Mouse (Mus musculus) layer of hippocampus, adult 9-11 months (tissue): ENCODE measurements at regions not wholly inside any gene's neighbourhood (a gene's known extent, or its start where the extent isn't known, plus 50 kb on each side); places are given as distances from the start of the nearest gene placed in this dataset.
A peak's percentile ranks its signal among the peaks of the same experiment; 100 is the strongest.

Experiments
- DNase-seq: peaks from one replicate; pipeline ENCODE4 v3.0.0; 2022

DNA sequence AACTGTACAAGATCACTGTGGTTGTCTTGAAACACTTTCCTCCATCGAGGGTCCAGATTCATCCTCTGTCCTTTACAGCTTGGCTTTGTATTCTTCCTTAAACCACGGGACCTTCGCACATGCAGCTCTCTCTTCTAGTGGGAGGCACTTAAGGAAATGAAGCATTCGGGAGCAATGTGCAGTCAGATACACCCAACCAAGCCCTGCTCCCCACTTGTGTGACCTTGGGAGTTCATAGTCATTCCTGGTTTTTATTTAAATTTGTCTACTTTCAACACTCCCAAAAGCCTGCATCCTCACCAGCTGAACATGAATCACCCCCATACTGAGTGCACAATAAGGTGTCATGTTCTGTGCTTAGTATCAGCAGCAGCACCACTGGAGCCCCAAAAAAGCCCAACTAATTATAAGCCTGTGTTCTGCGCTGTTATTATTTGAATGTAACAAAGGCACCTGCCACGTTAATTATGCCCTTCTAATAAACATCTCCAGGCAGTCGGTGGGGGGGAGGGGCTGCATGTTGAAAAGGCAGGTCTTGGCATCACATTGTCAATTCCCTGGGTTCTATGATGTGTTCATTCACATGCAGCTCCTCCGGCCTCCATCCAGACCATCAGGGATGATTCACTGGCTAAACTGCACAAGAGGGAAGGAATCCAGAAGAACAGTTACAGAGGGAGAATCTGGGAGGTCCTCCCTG is 524.6 kb downstream of the 1810013L24Rik start:
- DNase-seq: no peak

DNA sequence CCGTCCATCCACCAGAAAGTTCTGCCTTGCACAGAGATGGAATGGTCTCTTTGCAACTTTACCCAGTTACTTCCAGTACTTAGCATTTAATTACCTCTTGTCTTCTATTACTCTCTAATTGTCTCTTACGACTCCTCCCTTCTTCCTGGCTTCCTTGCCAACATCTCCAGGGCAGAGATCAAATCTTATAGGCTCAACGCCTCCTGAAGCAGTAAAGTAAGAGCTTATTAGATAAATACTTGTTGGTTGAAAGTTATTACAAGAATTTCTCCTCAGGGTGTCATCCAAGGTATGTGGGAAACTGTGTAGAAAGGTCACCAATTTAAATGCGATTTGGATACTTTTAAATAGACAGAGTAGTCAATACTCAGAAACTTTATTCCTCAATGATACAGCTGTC is 528.8 kb downstream of the 1810013L24Rik start:
- DNase-seq: no peak

DNA sequence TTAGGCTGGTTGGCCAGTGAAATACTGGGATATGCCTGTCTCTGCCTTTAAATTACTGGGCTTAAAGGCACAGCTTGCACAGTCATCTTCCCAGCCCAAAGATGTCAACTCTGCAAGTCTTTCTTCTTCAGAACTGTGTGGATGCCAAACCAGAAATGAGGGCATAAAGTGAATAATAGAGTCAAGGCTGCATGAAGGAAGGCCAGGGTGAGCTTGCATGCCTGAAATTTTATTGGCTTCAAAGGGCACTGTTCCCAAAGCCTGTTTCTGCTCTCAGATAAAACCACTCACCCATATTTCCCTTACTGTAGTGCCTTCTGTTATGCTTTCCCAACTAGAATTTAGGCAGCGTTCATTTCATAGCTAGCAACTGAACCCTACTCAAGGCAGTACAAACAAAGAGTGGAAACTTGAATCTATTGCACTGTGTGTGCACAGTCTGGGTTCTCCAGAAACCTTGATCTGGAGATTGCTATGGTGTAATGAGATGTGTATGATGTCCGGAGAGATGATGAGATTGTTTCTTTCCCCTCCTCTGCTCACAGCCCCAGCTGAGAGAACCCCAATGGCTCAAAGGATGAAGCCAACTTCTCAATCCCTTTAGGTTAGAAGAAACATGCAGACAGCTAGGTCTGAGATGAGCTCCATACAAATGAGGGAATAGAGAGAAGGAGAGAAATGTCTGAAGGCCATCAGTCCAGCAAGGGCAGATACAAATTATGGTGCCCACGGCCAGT is 529.7 kb downstream of the 1810013L24Rik start:
- no peak for DNase-seq

DNA sequence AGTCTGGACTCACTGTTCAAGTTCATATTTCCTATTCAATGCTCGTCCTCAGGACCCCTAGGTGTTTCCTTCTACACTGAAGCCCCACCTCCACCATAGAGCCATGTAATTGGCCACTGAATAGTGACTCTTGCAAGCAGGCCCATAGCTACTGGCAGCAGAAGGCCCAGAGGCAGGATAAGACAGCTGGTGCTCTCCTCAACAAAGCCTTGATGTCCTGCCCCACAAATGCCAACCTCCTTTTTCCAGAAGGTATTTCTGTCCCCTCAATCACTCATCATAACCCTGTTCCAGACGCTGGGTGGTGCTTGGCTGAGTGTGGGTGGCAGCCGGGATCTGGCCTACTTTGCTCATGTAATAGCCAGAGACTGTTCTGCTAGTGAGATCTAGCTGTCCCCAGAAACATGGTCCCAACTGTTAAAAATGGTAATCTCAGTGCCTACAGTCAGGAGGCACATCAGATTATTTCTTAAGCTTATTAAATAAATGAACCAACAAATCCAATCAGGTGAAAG is 530.9 kb downstream of the 1810013L24Rik start:
- DNase-seq: peak; percentile 52

DNA sequence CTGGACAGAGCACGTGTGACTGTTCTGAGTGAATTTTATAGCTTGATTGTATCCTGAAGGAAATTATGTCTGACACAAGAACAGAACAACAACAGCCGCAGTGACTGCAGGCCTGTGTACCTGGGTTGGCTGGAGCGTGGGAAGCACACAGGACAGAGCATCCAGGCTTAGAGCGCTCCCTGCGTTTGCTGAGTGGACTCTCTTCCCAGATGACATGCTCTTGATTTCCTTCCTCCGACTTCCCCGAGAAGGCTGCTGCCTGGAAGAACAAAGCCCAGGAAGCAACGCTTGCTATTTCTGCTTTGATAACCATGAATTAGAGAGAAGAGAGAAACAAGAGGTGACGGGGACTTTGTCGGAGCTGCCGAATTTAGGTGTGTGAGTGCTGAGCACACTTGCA is 532.2 kb downstream of the 1810013L24Rik start:
- DNase-seq: no peak

DNA sequence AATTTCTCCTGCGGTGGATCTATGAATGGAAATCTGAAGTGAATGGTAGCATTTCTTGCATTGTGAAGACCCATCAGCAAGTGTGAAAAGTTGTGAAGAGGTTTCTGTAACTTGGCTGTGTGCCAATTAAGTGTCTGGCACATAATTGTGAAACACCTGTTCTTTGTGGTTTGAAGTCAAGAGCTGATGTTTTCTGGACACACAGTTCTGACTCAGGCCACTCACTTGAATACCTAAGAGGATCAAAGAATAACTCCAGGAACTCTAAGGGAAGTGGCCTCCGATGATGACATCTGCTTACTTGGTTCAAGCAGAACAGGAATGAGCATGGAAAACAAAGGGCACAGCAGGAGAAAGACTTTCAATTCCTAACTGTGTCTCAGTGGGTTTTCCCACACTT is 534.2 kb downstream of the 1810013L24Rik start:
- no peak for DNase-seq

DNA sequence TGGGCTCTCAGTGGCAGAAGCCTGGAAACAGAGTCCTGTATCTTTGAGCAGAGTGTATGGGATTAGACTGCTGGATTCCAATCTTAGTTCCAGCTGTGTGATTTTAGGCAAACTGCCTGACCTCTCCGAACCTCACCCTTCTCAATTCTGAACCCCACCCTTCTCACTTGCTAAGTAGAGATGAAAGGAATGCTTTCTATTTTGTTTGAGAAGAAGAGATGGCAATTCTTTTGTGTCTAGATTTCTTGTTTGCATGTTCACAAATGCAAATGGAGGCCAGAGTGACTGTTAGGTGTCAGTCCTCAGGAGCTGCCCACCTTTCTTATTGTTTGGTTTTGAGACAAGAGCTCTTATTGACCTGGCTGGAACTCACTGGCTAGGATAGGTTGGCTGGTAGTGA is 561.1 kb downstream of the 1810013L24Rik start:
- no peak for DNase-seq

DNA sequence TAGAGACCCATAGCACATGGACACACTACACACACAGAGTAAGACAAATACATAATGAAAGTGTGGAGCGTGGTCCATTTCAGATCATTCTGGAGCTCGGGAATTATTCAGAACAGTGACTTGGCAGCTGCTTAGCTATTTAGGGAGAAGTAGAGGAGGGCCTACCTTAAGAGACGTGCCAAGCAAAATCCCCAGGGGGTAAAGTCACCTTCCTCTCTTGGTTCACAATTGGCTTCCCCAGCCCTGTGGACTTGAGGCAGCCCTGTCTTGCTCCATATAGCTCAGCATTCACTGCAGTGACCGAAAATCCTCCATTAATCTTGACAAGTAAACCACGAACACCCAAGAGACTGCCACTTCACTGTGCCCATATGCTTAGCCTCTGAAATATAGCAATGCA is 574.8 kb downstream of the 1810013L24Rik start:
- no peak for DNase-seq

DNA sequence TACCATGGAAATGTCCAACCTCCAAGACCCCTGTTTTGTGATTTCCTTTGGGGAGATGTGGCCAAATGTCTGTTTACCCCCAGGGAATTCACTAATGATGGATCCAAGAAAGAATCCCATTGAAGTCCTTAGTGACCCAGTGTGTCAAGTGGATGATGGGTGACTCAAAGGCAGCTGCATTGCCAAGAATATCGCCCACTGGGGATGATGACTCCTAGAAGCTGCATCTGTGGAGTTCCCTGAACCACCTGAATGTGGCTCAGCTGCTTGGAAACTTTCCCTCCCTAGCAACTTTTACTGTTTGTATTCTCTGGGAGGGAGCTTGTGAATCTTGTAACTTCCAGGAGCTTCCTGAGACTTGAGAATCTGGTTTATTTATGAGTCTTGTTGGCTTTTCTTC is 578.3 kb downstream of the 1810013L24Rik start:
- no peak for DNase-seq

DNA sequence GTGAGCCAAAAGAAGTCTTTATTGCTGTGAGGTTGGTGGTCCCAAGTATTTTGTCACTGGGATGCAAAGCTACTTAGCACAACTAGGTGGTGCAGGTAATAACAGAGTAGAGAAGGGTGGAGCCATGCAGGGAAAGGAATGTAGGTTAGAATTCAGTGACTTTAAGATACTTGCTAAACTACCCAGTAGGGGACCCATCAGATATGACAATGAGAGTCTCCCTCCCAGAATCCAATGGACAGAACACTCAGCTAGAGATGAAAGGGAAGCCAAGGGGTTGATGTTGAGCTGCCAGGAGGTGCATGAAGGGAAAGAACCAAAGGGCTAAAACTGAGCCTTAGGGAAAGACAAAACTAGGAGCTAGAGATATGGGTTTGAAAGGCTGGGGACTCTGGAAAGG is 564.9 kb downstream of the Grin2a start:
- DNase-seq: no peak

DNA sequence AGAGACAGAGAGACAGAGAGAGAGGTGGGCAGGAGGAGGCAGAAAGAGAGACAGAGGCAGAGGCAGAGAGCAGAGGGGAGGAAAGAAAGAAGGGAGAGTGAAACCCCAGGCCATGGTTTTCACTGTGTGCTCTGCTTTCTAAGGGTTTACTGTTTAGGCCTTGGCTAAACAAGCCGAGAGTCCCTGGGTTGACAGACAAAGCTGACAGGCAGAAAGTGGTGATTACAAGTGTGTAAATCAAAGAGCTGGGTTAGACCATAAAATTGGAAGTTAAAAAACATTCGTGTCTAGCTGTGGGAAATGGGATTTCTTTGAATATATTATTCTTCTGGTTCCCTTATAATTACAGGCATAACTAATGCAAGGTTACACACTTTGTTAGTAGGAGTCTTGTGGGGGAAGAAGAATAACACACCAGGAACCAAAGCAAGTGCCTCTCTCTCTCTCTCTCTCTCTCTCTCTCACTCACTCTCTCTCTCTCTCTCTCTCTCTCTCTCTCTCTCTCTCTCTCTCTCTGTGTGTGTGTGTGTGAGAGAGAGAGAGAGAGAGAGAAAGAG is 556.0 kb downstream of the Grin2a start:
- no peak for DNase-seq

DNA sequence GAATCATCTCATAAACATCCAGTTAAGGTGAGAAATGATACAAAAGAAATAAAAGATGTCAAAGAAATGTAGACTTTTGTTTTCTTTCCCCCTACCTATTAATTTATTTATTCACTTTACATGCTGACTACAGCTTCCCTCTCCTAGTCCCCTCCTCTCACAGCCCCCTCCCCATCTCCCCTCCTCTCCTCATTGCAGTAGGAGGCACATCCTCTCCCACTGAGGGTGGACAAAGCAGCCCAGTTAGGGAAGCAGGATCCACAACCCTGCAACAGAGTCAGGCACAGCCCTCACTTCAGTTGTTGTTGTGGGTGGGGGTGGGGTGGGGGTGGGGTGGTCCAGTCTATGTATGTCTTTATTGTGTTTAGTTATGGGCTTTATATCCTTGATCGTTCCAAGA is 555.5 kb downstream of the Grin2a start:
- DNase-seq: no peak

DNA sequence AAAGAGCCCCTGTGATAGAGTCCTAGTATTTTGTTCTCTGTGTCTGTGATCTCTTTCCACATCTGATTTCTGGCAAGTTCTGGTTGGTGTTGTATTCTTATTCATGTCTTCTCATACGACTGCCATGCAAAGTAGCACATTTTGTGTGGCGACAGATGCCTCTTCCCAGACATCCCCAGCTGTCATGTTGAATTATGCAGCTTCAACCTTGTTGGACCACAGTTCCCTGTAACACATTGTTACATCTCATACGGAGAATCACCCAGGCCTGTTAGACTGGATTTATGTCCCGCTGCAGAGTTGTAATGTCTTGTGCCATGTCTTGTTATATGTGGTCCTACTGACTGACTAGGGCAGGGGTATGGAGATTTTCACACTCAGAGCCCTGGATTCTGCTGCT is 543.3 kb downstream of the Grin2a start:
- peak; percentile 34 for DNase-seq

DNA sequence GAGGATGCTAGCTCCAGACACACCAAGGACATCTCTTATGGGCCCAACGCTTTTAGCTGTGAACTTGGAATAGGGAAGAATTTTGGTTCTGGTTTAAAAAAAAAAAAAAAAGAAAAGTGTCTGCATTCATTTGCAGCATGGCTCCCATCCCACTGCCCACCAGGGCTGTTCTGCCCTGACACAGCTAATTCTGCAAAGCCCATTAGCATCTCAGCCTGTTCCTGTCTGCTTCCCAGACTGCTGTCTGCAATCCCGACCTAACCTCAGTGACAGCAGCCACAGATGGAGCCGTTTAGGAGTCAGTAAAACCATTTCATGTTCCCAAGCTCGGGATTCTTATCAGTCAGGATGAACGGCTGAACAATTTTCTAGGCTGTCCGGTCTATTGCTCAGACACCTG is 537.8 kb downstream of the Grin2a start:
- DNase-seq: no peak

DNA sequence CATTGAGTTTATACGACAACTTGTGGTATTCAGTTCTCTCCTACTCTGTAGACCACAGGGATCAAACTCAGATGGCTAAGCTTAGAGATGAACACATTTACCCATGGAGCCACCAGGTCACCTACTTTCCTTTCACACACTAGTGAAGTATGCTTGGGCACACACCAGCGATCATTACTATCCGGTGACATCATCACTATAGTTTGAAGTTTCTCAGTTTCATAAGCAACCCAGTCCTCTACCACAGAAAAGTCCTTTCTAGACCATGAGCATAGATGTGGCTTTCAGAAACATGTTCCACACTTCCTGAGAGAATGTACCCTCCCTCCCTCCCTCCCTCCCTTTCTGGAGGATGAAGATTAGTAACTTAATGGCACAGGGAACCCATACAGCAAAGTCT is 532.9 kb downstream of the Grin2a start:
- no peak for DNase-seq

DNA sequence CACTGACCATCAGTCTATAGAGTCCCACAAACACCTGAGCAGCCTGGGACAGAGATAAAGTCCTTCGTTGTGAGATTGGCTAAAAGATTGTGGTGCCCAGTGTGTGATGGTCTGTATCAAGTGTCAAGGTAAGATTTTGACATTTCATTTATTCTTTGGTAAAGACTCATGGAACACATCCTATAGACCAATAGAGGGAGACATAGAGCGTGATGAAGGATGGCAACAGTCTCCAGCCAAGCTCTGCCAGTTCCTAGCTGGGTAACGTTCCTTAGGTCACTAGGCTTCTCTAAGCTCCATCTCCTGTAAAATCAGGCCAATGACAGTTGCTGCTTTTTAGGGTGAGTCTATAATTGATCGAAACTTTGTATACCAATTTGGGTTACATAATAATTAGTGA is 526.0 kb downstream of the Grin2a start:
- no peak for DNase-seq

DNA sequence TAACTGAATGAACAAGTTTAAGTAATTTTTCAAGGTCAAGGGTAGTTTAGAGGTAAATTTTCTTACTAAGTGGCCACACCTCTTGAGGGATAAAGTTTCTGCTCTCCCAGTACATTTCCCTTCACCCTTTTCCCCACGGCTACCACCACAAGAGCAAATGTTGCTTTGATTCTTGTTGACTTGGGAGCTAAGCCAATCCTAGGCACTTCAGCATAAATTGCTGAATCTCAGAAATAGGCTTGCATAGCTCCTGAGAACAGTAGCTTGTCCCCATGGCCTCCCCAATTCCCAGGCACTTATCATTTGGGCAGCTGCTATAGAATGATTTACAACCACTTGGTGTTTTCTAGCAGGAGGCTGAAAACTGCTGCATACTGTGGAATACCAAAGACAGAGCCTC is 510.1 kb downstream of the Grin2a start:
- DNase-seq: no peak

DNA sequence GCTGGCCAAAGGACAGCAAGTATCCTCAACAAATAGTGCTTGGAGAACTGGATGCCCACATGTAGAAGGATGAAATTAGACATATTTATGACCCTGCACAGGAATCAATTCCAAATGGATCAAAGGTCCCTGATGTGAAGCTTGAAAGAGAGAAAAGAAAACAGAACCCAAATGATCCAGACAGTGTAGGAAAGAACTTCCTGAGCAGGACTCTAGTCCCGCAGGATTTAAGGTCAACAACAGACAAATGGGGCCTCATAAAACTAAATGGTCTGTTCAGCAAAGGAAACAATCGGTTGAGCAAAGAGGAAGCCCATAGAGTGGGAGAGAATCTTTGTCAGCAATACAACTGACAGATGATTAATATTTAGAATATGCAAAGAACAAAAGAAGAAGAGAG is 497.1 kb downstream of the Grin2a start:
- no peak for DNase-seq

DNA sequence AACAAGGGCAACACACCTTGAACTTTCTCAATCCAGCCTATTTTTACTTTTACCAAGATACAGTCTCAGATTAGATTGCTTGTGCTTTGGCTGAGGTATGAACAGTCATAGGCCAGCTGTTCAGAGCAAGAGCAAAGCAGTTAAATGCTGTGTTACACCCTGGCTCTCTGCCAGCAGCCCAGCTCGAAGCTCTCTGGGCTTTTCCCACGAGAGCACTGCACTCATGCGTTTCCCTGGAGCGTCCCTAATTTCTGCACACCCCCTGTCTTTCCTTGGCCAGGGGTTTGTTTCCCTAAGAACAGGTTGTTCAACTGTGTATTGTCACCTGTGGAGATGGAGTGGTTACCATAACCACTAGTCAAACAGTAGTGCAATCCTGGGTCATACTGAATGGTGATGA is 493.6 kb downstream of the Grin2a start:
- no peak for DNase-seq

DNA sequence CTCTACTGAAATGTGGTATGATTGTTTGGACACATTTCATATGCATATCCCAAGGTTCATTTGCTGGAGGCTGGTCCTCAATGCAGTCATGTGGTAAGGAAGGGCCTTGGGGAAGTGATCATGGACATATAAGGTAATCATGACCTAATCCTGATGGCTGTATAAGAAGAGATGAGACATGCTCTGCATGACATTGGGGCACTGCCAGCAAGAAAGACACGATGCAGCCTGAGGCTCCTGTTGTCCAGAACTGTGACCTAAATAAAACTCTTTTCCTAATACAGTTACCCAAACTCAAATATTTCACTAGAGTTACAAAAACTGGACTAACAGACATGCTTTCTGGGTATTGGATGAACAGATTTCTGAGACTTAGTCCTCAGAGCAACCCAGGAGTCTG is 485.7 kb downstream of the Grin2a start:
- no peak for DNase-seq

DNA sequence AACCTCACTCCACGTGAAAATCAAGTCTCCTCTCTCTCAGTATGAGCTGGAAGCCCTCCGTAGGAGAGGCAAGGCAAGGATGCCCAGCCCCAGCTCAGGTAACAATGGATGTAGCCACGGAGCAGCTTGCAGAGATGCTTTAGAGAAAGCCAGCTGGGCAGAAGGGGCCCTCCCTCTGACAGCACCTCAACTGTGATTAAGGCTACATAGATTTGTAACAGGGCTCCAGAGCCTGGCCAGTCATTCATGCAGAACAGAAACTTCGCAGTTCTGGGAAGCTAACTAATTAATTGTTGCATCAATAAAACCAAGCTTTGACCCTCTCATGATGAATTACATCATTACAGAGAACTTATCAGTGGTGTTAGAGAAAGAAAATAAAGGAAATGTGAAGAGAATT is 480.8 kb downstream of the Grin2a start:
- DNase-seq: no peak
